Mouse (Mus musculus) liver, embryonic 18 days (tissue): Measurements from ENCODE around the gene Pik3ca. TPM values are rescaled to one million over a fixed set of nuclear protein-coding genes. Genes with fewer than 3 reads are reported as not detected.

Experiments
- polyA plus RNA-seq: library from polyadenylated mRNA; depleted of rRNA; stranded (reverse); fragments of >200 nt; gene quantifications from 2 replicates; pipeline ENCODE4 v1.2.3, GENCODE M21; 2012; rRNA removed

Pik3ca gene
- 6.0 and 6.3 TPM in 2 replicates for polyA plus RNA-seq

DNA sequence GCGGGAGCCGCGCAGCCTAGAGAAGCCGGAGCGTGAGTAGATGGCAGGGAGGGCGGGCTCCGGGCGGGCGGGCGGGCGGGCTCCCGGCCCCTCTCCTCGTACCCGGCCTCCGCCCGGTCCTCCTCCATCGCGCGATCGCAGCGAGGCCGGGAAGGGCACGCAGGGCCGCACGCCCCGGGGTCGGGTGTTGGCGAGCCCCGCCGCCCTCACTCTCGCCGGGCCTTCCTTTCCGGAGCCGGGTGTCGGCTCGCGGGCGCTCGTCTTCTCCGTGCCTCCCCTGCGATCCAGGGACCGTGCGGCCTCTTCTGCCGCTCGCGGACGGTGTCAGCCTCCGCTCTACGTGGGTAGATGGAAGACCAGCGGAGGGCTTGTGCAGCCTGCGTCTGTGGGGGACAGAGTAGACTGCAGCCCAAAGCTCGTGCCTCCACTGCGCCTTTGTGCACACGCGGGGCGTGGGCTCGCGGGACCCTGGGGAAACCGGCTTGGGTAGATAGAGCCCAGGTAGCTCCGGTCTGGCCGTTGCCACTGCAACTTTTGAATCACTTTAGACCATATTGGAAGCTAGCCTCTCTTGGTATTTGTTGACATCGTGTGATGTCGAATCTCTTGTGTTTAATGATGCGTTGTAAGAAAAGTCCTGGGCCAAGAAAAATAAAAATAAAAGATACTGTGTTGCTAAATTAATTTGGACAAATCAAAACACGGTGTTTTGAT is at the start of gene Pik3ca:
Gene Pik3ca (plus strand): TSS at position 211 of the 714 bp plus-strand sequence.

DNA sequence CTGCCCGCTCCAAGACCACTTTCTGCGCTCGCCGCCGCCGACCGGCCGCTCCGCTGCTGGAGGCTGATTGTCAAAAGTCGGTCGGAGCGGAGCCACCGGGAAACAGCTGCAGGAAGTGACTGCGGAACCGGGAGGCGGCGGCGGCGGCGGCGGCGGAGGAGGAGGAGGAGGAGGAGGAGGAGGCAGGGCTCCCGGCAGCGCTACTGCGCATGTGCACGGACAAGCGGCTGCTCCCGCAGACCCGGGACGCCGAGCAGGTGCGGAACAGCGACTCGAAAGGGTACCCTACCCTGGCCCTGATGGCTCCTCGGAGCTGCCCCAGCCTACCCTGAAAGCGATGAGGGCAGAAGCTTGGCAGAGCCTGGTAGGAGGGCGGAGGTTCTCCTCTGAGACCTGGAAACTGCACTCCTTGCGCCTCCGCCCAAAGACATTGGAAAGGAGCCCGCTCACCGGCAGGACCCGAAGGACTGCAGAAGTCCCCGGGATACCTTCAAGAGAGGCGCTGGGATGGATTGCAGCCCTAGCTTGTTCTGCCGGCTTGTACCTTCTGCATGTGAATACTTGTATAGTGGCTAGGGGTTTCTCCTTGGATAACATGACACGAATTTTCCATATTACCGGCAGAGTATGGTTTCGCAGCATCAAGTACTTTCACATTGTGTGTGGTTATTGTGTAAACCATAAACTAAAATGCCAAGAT is 31.8 kb upstream of the Pik3ca start, which contains the start of gene Zmat3:
Gene Zmat3 (minus strand): TSS at position 469 of the 700 bp plus-strand sequence.

DNA sequence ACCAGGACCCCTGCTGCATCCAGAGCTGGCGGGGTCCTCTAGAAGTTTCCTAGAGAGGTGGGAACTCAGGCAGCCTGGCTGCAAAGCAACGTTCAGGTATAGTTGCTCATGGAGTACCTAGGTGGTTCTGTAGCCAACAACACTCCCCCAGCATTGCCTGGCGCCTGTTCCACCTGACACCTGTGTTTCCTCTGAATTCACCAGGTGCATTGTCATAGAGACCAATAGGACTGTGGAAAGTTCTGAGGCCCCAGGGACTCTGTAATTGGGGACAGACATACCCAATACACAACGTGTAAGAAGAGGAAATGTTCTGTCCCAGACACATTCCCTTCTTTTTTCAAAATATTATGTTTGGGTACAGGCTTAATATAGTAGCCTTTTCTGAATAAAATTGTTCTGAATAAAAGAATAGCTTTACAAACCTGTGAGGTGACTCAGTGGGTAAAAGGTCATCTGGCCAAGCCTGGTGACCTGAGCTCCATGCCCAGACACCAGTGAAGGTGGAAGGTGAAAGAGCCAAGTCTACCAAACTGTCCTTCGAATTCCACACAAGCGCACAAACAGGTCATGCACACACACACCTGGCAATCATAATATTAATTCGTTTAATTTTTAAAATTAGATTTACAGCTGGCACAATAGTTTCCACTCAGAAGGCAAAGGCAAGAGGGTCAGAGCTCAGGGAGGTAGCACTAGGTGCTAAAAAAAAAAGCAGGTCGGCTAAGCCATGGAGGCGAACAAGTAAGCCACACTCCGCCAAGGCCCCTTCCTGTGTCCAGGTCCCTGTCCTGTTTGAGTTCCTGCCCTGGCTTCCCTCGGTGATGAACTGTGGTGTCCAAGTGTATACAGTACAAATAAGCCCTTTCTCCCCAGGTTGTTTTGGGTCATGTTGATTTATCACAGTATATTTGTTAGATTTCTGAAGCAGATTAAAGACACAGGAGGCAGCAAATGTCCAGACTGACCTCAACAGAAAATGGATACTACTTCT is 94.9 kb downstream of the Pik3ca start, which contains the start of gene Kcnmb3:
Gene Kcnmb3 (minus strand): TSS at position 135 of the 994 bp plus-strand sequence.

DNA sequence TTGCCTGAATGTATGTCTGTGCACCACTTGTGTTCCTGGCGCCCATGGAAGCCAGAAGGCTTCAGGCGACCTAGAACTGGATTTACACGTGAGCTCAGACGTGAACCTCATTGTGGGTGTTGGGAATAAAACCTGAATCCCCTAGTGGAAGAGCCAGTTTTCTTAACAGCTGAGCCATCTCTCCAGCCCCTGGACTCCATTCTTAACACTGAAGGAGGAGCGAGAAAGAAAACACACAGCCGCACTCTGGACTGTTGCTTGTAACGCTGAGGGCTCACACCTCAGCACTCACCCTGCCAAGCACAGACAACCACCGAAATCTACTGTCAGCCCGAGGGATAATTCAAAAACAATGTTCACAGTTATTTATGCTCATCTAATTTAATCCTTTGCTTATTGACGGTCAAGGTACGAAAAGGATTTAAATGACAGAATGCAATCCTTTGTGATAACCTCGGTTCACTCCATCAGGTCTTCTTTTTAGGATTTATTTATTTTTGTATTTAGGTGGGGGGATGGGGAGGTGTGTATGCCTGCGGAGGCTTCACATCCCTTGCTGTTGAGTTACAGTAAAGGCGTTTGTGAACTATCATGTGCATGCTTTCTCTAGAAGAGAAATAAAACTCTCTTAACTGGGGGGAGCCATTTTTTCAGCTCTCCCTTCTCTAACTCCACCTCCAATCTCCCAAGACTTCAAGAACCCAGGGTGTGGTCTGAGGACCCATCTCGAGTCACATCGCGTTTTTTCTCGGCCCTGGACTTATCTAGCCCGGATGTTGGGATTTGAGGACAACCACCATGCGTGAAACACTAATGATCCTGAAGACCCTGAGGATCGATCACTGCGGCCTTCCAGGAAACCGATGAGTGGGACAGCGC is 112.3 kb downstream of the Pik3ca start, which contains the start of gene Zfp639:
Gene Zfp639 (plus strand): TSS at position 764 of the 879 bp plus-strand sequence.

Other genes with a start within 250 kb of the Pik3ca start
- gene Zmat3, start 31.7 kb upstream of the Pik3ca start, polyA plus RNA-seq, result 0.77 and 0.86 TPM in 2 replicates
- not detected in 2 replicates for gene Kcnmb3, start 94.6 kb downstream of the Pik3ca start, polyA plus RNA-seq
- 15.7 TPM in 2 replicates for gene Zfp639, start 112.6 kb downstream of the Pik3ca start, polyA plus RNA-seq
- 9.1 and 10.0 TPM in 2 replicates for gene Mfn1, start 131.8 kb downstream of the Pik3ca start, polyA plus RNA-seq
- 5.0 and 6.3 TPM in 2 replicates for gene Gnb4, start 218.9 kb downstream of the Pik3ca start, polyA plus RNA-seq